Mouse (Mus musculus): ENCODE measurements around the gene Zfp526.

- TF ChIP-seq CTCF (IDR thresholded peaks at IDR 0.05; ENCODE audit: low read depth): no peak
- TF ChIP-seq EP300 (IDR thresholded peaks at IDR 0.05; ENCODE audit: low read depth): no peak
Observed at GRCm38 (mm10) chr7:25205355-25206093, 15.7 kb upstream of the Zfp526 start.

All from liver, embryonic 14.5 days (tissue).